In the genomic region with DNA sequence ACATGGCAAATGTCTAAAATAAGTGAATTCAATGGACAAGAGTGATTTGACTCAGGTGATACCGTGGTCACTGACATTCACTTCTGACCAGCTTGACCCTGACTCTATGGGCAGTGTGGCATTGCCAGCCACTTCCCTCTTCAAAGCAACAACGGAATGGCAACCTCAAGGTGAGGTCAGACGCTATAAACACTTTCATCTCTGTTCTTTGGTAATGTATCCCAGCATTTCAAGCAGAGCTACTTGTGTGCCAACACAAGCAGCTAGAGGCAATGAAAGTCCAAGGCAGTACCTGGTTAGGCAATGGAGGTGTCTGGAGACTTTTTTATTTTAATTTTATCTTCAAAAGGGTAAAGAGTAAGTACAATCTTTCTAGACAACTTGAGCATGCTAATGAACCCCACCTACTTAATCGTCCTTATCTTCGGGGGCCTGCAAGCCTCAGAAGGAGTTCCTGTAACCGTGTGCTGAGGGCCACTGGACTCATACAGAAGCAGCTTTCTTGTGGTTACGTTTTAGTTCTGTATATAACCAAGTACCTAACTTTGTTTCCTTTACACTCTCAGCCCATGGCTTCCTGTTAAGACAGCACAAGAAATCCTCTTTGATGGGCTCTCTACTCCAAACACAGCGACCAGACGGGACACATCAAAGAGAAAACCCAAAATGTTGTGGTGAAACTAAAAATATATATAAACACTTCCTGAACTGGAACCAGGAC, we compare ENCODE assay signal across 13 mouse cellular contexts.
DNase-seq lines count a peak whose midpoint lies in the region; ATAC-seq and TF ChIP-seq lines count a peak whose summit lies in the region.
"Had no signal": no experiment of that assay in that cellular context is flagged by ENCODE, and none has a peak within 500 bp of the region (broad histone marks: within the 10 kb centered on the region; RNA-seq: fewer than 3 reads in every experiment).

No protein-coding gene starts in this region.

- H3K27ac ChIP-seq in liver, embryonic 11.5 days (ENCODE audit: low read depth, low read length): peak overlapping the region; percentile 77
- no peak overlapping the region for H3K27ac ChIP-seq in hindbrain, embryonic 10.5 days
- no peak overlapping the region for H3K27ac ChIP-seq in forebrain, postnatal 0 days (ENCODE audit: low read depth, low read length)
- H3K27ac ChIP-seq: forebrain, embryonic 10.5 days; macrophage had no signal

- H3K4me1 ChIP-seq in liver, embryonic 11.5 days (replicated peaks; ENCODE audit: control insufficient read depth, insufficient read depth, low read length): peaks cover 29% of the 10 kb centered on the region
- peaks cover 12% of the 10 kb centered on the region for H3K4me1 ChIP-seq in hindbrain, embryonic 10.5 days (replicated peaks)
- H3K4me1 ChIP-seq in forebrain, postnatal 0 days (ENCODE audit: insufficient read depth): no peaks in the 10 kb centered on the region
- H3K4me1 ChIP-seq: neural tube, embryonic 15.5 days had no signal

- no peaks in the 10 kb centered on the region for H3K9me3 ChIP-seq in liver, embryonic 11.5 days (ENCODE audit: control insufficient read depth, low read length)
- H3K9me3 ChIP-seq in hindbrain, embryonic 10.5 days: no peaks in the 10 kb centered on the region
- no peaks in the 10 kb centered on the region for H3K9me3 ChIP-seq in forebrain, postnatal 0 days (ENCODE audit: low read length)
- H3K9me3 ChIP-seq: forebrain, embryonic 10.5 days; neural tube, embryonic 15.5 days had no signal

- no peaks in the 10 kb centered on the region for H3K27me3 ChIP-seq in liver, embryonic 11.5 days (replicated peaks; ENCODE audit: control insufficient read depth, insufficient read depth, low read length)
- no peaks in the 10 kb centered on the region for H3K27me3 ChIP-seq in hindbrain, embryonic 10.5 days (ENCODE audit: insufficient read depth, poor library complexity, severe bottlenecking)
- no peaks in the 10 kb centered on the region for H3K27me3 ChIP-seq in forebrain, postnatal 0 days (ENCODE audit: insufficient read depth, low read length)
- H3K27me3 ChIP-seq: neural tube, embryonic 15.5 days had no signal

- peak; percentile 35 for DNase-seq in heart, adult 11 months
- DNase-seq in heart, adult 8-10 months (ENCODE audit: low spot score): no peak
- DNase-seq in thymus, postnatal 25 days: peak; percentile 11
- DNase-seq in thymus, postnatal 10 days (ENCODE audit: low spot score in 2 of 2): no peak
- no peak for DNase-seq in liver, embryonic 11.5 days (ENCODE audit: low spot score)
- no peak for DNase-seq in frontal cortex, postnatal 36 days (ENCODE audit: low spot score in 2 of 2)
- no peak for DNase-seq in hindbrain, embryonic 10.5 days (ENCODE audit: low spot score)
- DNase-seq in forebrain, postnatal 0 days: no peak
- DNase-seq: cerebellum, adult 9-11 months; heart, postnatal 14 days had no signal

- peak; percentile 91 for ATAC-seq in liver, embryonic 11.5 days (replicated peaks; ENCODE audit: low FRiP score)
- ATAC-seq in forebrain, postnatal 0 days: no peak

- 42% methylated on average over 9 of the region's 9 CpGs for WGBS in liver, embryonic 11.5 days
- 86% methylated on average over 9 of the region's 9 CpGs for WGBS in hindbrain, embryonic 10.5 days
- WGBS in forebrain, postnatal 0 days: 86% methylated on average over 9 of the region's 9 CpGs

- H3K9ac ChIP-seq in liver, embryonic 11.5 days (ENCODE audit: low read depth, low read length): peak overlapping the region; percentile 49; the same call in 1 of the 2 replicates
- no peak overlapping the region for H3K9ac ChIP-seq in forebrain, postnatal 0 days
- H3K9ac ChIP-seq: neural tube, embryonic 15.5 days had no signal

- TF ChIP-seq CTCF in forebrain, postnatal 0 days (IDR thresholded peaks at IDR 0.05; ENCODE audit: low read depth): no peak

- H3K4me3 ChIP-seq in liver, embryonic 11.5 days (ENCODE audit: low read depth, low read length): no peak overlapping the region
- H3K4me3 ChIP-seq in hindbrain, embryonic 10.5 days: no peak overlapping the region
- no peak overlapping the region for H3K4me3 ChIP-seq in forebrain, postnatal 0 days (ENCODE audit: low read depth, low read length)
- H3K4me3 ChIP-seq: forebrain, embryonic 10.5 days; neural tube, embryonic 15.5 days had no signal

- H3K36me3 ChIP-seq in liver, embryonic 11.5 days (ENCODE audit: control insufficient read depth, insufficient read depth, low read length): no peaks in the 10 kb centered on the region
- H3K36me3 ChIP-seq in hindbrain, embryonic 10.5 days: no peaks in the 10 kb centered on the region
- no peaks in the 10 kb centered on the region for H3K36me3 ChIP-seq in forebrain, postnatal 0 days (ENCODE audit: insufficient read depth)
- H3K36me3 ChIP-seq: neural tube, embryonic 15.5 days had no signal

- peak overlapping the region; percentile 55 for H3K4me2 ChIP-seq in liver, embryonic 11.5 days
- no peak overlapping the region for H3K4me2 ChIP-seq in forebrain, postnatal 0 days (ENCODE audit: low read depth)
- H3K4me2 ChIP-seq: neural tube, embryonic 15.5 days had no signal

Comparison
In these comparisons a context has a peak if more than half of its experiments do, and no peak if none do; other contexts are left out.
1. DNase-seq: peak in heart, adult 11 months (single experiment) and thymus, postnatal 25 days (single experiment); none in heart, adult 8-10 months (single experiment), thymus, postnatal 10 days (0 of 2), liver, embryonic 11.5 days (single experiment), frontal cortex, postnatal 36 days (0 of 2), hindbrain, embryonic 10.5 days (single experiment) and forebrain, postnatal 0 days (single experiment).